Mouse (Mus musculus): Measurements from ENCODE around the gene Msh5. TPM values are rescaled to one million over a fixed set of nuclear protein-coding genes. Genes with fewer than 3 reads are reported as not detected.

Gene Msh5
- polyA plus RNA-seq, 1 experiment from 2014 or later, result 0.67 TPM

Other genes starting within 250 kb of the Msh5 start
- gene Cyp21a1, start 242.2 kb downstream of the Msh5 start, polyA plus RNA-seq (2015; fragmentation: Illumina TruSeq; extraction: RNeasy Lipid Tissue Mini Kit (QIAGEN cat#74804); ENCODE audit: low read depth, low replicate concordance), result not detected
- gene Stk19, start 209.8 kb downstream of the Msh5 start, polyA plus RNA-seq (2015; fragmentation: Illumina TruSeq; extraction: RNeasy Lipid Tissue Mini Kit (QIAGEN cat#74804); ENCODE audit: low read depth, low replicate concordance), result 67.9 TPM
- gene Dxo, start 209.7 kb downstream of the Msh5 start, polyA plus RNA-seq (2015; fragmentation: Illumina TruSeq; extraction: RNeasy Lipid Tissue Mini Kit (QIAGEN cat#74804); ENCODE audit: low read depth, low replicate concordance), result 37.4 TPM
- 47.0 TPM for gene Skiv2l, start 196.5 kb downstream of the Msh5 start, polyA plus RNA-seq (2015; fragmentation: Illumina TruSeq; extraction: RNeasy Lipid Tissue Mini Kit (QIAGEN cat#74804); ENCODE audit: low read depth, low replicate concordance)
- 35.3 TPM for gene Nelfe, start 196.4 kb downstream of the Msh5 start, polyA plus RNA-seq (2015; fragmentation: Illumina TruSeq; extraction: RNeasy Lipid Tissue Mini Kit (QIAGEN cat#74804); ENCODE audit: low read depth, low replicate concordance)
- 0.31 TPM for gene Cfb, start 184.2 kb downstream of the Msh5 start, polyA plus RNA-seq (2015; fragmentation: Illumina TruSeq; extraction: RNeasy Lipid Tissue Mini Kit (QIAGEN cat#74804); ENCODE audit: low read depth, low replicate concordance)
- 5.7 TPM for gene Zbtb12, start 167.3 kb downstream of the Msh5 start, polyA plus RNA-seq (2015; fragmentation: Illumina TruSeq; extraction: RNeasy Lipid Tissue Mini Kit (QIAGEN cat#74804); ENCODE audit: low read depth, low replicate concordance)
- not detected for gene Gm20547, start 164.7 kb downstream of the Msh5 start, polyA plus RNA-seq (2015; fragmentation: Illumina TruSeq; extraction: RNeasy Lipid Tissue Mini Kit (QIAGEN cat#74804); ENCODE audit: low read depth, low replicate concordance)
- gene C2, start 148.5 kb downstream of the Msh5 start, polyA plus RNA-seq (2015; fragmentation: Illumina TruSeq; extraction: RNeasy Lipid Tissue Mini Kit (QIAGEN cat#74804); ENCODE audit: low read depth, low replicate concordance), result 1.5 TPM
- gene Ehmt2, start 148.3 kb downstream of the Msh5 start, polyA plus RNA-seq (2015; fragmentation: Illumina TruSeq; extraction: RNeasy Lipid Tissue Mini Kit (QIAGEN cat#74804); ENCODE audit: low read depth, low replicate concordance), result 122 TPM
- 0.19 TPM for gene Slc44a4, start 132.3 kb downstream of the Msh5 start, polyA plus RNA-seq (2015; fragmentation: Illumina TruSeq; extraction: RNeasy Lipid Tissue Mini Kit (QIAGEN cat#74804); ENCODE audit: low read depth, low replicate concordance)
- 51.2 TPM for gene Neu1, start 115.5 kb downstream of the Msh5 start, polyA plus RNA-seq (2015; fragmentation: Illumina TruSeq; extraction: RNeasy Lipid Tissue Mini Kit (QIAGEN cat#74804); ENCODE audit: low read depth, low replicate concordance)
- gene Hspa1b, start 87.5 kb downstream of the Msh5 start, polyA plus RNA-seq (2015; fragmentation: Illumina TruSeq; extraction: RNeasy Lipid Tissue Mini Kit (QIAGEN cat#74804); ENCODE audit: low read depth, low replicate concordance), result 8.3 TPM
- not detected for gene Gm20481, start 76.8 kb downstream of the Msh5 start, polyA plus RNA-seq (2015; fragmentation: Illumina TruSeq; extraction: RNeasy Lipid Tissue Mini Kit (QIAGEN cat#74804); ENCODE audit: low read depth, low replicate concordance)
- gene Hspa1a, start 74.6 kb downstream of the Msh5 start, polyA plus RNA-seq (2015; fragmentation: Illumina TruSeq; extraction: RNeasy Lipid Tissue Mini Kit (QIAGEN cat#74804); ENCODE audit: low read depth, low replicate concordance), result 8.4 TPM
- 0.36 TPM for gene Hspa1l, start 74.0 kb downstream of the Msh5 start, polyA plus RNA-seq (2015; fragmentation: Illumina TruSeq; extraction: RNeasy Lipid Tissue Mini Kit (QIAGEN cat#74804); ENCODE audit: low read depth, low replicate concordance)
- 26.4 TPM for gene Lsm2, start 64.9 kb downstream of the Msh5 start, polyA plus RNA-seq (2015; fragmentation: Illumina TruSeq; extraction: RNeasy Lipid Tissue Mini Kit (QIAGEN cat#74804); ENCODE audit: low read depth, low replicate concordance)
- 22.8 TPM for gene Vars, start 45.8 kb downstream of the Msh5 start, polyA plus RNA-seq (2015; fragmentation: Illumina TruSeq; extraction: RNeasy Lipid Tissue Mini Kit (QIAGEN cat#74804); ENCODE audit: low read depth, low replicate concordance)
- gene Vwa7, start 30.2 kb downstream of the Msh5 start, polyA plus RNA-seq (2015; fragmentation: Illumina TruSeq; extraction: RNeasy Lipid Tissue Mini Kit (QIAGEN cat#74804); ENCODE audit: low read depth, low replicate concordance), result 0.71 TPM
- gene Sapcd1, start 18.7 kb downstream of the Msh5 start, polyA plus RNA-seq (2015; fragmentation: Illumina TruSeq; extraction: RNeasy Lipid Tissue Mini Kit (QIAGEN cat#74804); ENCODE audit: low read depth, low replicate concordance), result not detected
- 22.1 TPM for gene Clic1, start 3.2 kb upstream of the Msh5 start, polyA plus RNA-seq (2015; fragmentation: Illumina TruSeq; extraction: RNeasy Lipid Tissue Mini Kit (QIAGEN cat#74804); ENCODE audit: low read depth, low replicate concordance)
- 19.3 TPM for gene Ddah2, start 12.3 kb upstream of the Msh5 start, polyA plus RNA-seq (2015; fragmentation: Illumina TruSeq; extraction: RNeasy Lipid Tissue Mini Kit (QIAGEN cat#74804); ENCODE audit: low read depth, low replicate concordance)
- not detected for gene Ly6g6c, start 18.6 kb upstream of the Msh5 start, polyA plus RNA-seq (2015; fragmentation: Illumina TruSeq; extraction: RNeasy Lipid Tissue Mini Kit (QIAGEN cat#74804); ENCODE audit: low read depth, low replicate concordance)
- gene Mpig6b, start 19.4 kb upstream of the Msh5 start, polyA plus RNA-seq (2015; fragmentation: Illumina TruSeq; extraction: RNeasy Lipid Tissue Mini Kit (QIAGEN cat#74804); ENCODE audit: low read depth, low replicate concordance), result not detected
- 5.5 TPM for gene Ly6g6e, start 30.2 kb upstream of the Msh5 start, polyA plus RNA-seq (2015; fragmentation: Illumina TruSeq; extraction: RNeasy Lipid Tissue Mini Kit (QIAGEN cat#74804); ENCODE audit: low read depth, low replicate concordance)
- gene Ly6g6d, start 31.3 kb upstream of the Msh5 start, polyA plus RNA-seq (2015; fragmentation: Illumina TruSeq; extraction: RNeasy Lipid Tissue Mini Kit (QIAGEN cat#74804); ENCODE audit: low read depth, low replicate concordance), result 1.8 TPM
- 0.70 TPM for gene Ly6g6f, start 38.9 kb upstream of the Msh5 start, polyA plus RNA-seq (2015; fragmentation: Illumina TruSeq; extraction: RNeasy Lipid Tissue Mini Kit (QIAGEN cat#74804); ENCODE audit: low read depth, low replicate concordance)
- 106 TPM for gene Abhd16a, start 42.5 kb upstream of the Msh5 start, polyA plus RNA-seq (2015; fragmentation: Illumina TruSeq; extraction: RNeasy Lipid Tissue Mini Kit (QIAGEN cat#74804); ENCODE audit: low read depth, low replicate concordance)
- gene Ly6g5c, start 61.5 kb upstream of the Msh5 start, polyA plus RNA-seq (2015; fragmentation: Illumina TruSeq; extraction: RNeasy Lipid Tissue Mini Kit (QIAGEN cat#74804); ENCODE audit: low read depth, low replicate concordance), result not detected
- not detected for gene Ly6g5b, start 68.7 kb upstream of the Msh5 start, polyA plus RNA-seq (2015; fragmentation: Illumina TruSeq; extraction: RNeasy Lipid Tissue Mini Kit (QIAGEN cat#74804); ENCODE audit: low read depth, low replicate concordance)
- 24.9 TPM for gene Gpank1, start 74.7 kb upstream of the Msh5 start, polyA plus RNA-seq (2015; fragmentation: Illumina TruSeq; extraction: RNeasy Lipid Tissue Mini Kit (QIAGEN cat#74804); ENCODE audit: low read depth, low replicate concordance)
- 221 TPM for gene Csnk2b, start 75.3 kb upstream of the Msh5 start, polyA plus RNA-seq (2015; fragmentation: Illumina TruSeq; extraction: RNeasy Lipid Tissue Mini Kit (QIAGEN cat#74804); ENCODE audit: low read depth, low replicate concordance)
- gene D17H6S53E, start 79.6 kb upstream of the Msh5 start, polyA plus RNA-seq (2015; fragmentation: Illumina TruSeq; extraction: RNeasy Lipid Tissue Mini Kit (QIAGEN cat#74804); ENCODE audit: low read depth, low replicate concordance), result 18.0 TPM
- not detected for gene Apom, start 85.3 kb upstream of the Msh5 start, polyA plus RNA-seq (2015; fragmentation: Illumina TruSeq; extraction: RNeasy Lipid Tissue Mini Kit (QIAGEN cat#74804); ENCODE audit: low read depth, low replicate concordance)
- 159 TPM for gene Bag6, start 88.4 kb upstream of the Msh5 start, polyA plus RNA-seq (2015; fragmentation: Illumina TruSeq; extraction: RNeasy Lipid Tissue Mini Kit (QIAGEN cat#74804); ENCODE audit: low read depth, low replicate concordance)
- gene Prrc2a, start 118.2 kb upstream of the Msh5 start, polyA plus RNA-seq (2015; fragmentation: Illumina TruSeq; extraction: RNeasy Lipid Tissue Mini Kit (QIAGEN cat#74804); ENCODE audit: low read depth, low replicate concordance), result 185 TPM
- gene Aif1, start 129.3 kb upstream of the Msh5 start, polyA plus RNA-seq (2015; fragmentation: Illumina TruSeq; extraction: RNeasy Lipid Tissue Mini Kit (QIAGEN cat#74804); ENCODE audit: low read depth, low replicate concordance), result 19.0 TPM
- 9.3 TPM for gene Lst1, start 141.7 kb upstream of the Msh5 start, polyA plus RNA-seq (2015; fragmentation: Illumina TruSeq; extraction: RNeasy Lipid Tissue Mini Kit (QIAGEN cat#74804); ENCODE audit: low read depth, low replicate concordance)
- gene Ltb, start 147.7 kb upstream of the Msh5 start, polyA plus RNA-seq (2015; fragmentation: Illumina TruSeq; extraction: RNeasy Lipid Tissue Mini Kit (QIAGEN cat#74804); ENCODE audit: low read depth, low replicate concordance), result 0.55 TPM
- not detected for gene Tnf, start 155.3 kb upstream of the Msh5 start, polyA plus RNA-seq (2015; fragmentation: Illumina TruSeq; extraction: RNeasy Lipid Tissue Mini Kit (QIAGEN cat#74804); ENCODE audit: low read depth, low replicate concordance)
- gene Lta, start 158.6 kb upstream of the Msh5 start, polyA plus RNA-seq (2015; fragmentation: Illumina TruSeq; extraction: RNeasy Lipid Tissue Mini Kit (QIAGEN cat#74804); ENCODE audit: low read depth, low replicate concordance), result not detected
- not detected for gene Gm16181, start 174.1 kb upstream of the Msh5 start, polyA plus RNA-seq (2015; fragmentation: Illumina TruSeq; extraction: RNeasy Lipid Tissue Mini Kit (QIAGEN cat#74804); ENCODE audit: low read depth, low replicate concordance)
- gene Atp6v1g2, start 186.9 kb upstream of the Msh5 start, polyA plus RNA-seq (2015; fragmentation: Illumina TruSeq; extraction: RNeasy Lipid Tissue Mini Kit (QIAGEN cat#74804); ENCODE audit: low read depth, low replicate concordance), result 711 TPM
- gene Nfkbil1, start 189.0 kb upstream of the Msh5 start, polyA plus RNA-seq (2015; fragmentation: Illumina TruSeq; extraction: RNeasy Lipid Tissue Mini Kit (QIAGEN cat#74804); ENCODE audit: low read depth, low replicate concordance), result 11.4 TPM
- gene Ddx39b, start 195.0 kb upstream of the Msh5 start, polyA plus RNA-seq (2015; fragmentation: Illumina TruSeq; extraction: RNeasy Lipid Tissue Mini Kit (QIAGEN cat#74804); ENCODE audit: low read depth, low replicate concordance), result 206 TPM
- gene H2-D1, start 216.0 kb upstream of the Msh5 start, polyA plus RNA-seq (2015; fragmentation: Illumina TruSeq; extraction: RNeasy Lipid Tissue Mini Kit (QIAGEN cat#74804); ENCODE audit: low read depth, low replicate concordance), result 50.0 TPM